Mouse (Mus musculus): ENCODE results near the gene Zdhhc18. TPM values are rescaled to one million over a fixed set of nuclear protein-coding genes. Genes with fewer than 3 reads are reported as not detected.

The Zdhhc18 gene
- polyA plus RNA-seq, 1 experiment from 2014 or later = 7.1 TPM

DNA sequence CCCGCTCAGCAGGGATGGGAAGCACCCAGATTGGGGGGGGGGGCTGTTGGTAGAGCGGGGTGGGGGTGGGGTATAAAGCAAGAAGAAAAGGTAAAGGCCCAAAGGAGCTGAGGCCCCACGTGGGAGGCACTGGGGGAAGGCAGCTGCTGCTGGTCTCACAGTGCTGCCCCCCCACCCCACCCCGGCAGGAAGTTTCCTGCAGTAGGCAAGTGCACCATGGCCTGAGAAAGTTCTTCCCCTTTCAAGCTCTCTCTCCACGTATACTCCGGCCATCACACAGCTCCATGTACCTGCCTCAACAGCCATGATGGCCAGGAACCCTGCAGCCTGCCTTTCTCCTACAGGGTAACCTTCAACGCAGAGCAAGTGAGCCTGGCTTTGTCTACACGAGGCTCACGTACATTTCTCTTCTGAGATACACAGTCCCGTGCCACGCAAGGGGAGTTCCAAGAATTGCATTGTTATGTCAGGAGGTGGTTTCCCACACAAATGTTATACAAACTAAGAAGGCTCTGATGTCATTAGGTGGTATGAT is 27.7 kb downstream of the Zdhhc18 start:
- DNase-seq (ENCODE audit: low spot score) = no peak
- Histone ChIP-seq H3K4me2 (ENCODE audit: low read length) (no peak overlapping the region), H3K4me1 (replicated peaks; ENCODE audit: insufficient read depth, low read length) (peaks cover 11% of the 10 kb centered on the region), H3K36me3 (ENCODE audit: insufficient read depth, low read length) (0 out of 2 replicates have a peak, but pooled peaks cover 7% of the 10 kb centered on the region), H3K27me3 (ENCODE audit: insufficient read depth, low read length) (no peaks in the 10 kb centered on the region), H3K27ac (no peak overlapping the region), H3K9me3 (replicated peaks; ENCODE audit: low read length) (no peaks in the 10 kb centered on the region), H3K9ac (ENCODE audit: low read depth, low read length) (no peak overlapping the region), H3K4me3 (replicated peaks; ENCODE audit: low read depth, low read length) (no peak overlapping the region)
- TF ChIP-seq CTCF (IDR thresholded peaks at IDR 0.05; ENCODE audit: low read depth) = no peak
- ATAC-seq (replicated peaks; ENCODE audit: low FRiP score, low read depth) = no peak
- WGBS = 80% methylated on average over 11 of the region's 11 CpGs

DNA sequence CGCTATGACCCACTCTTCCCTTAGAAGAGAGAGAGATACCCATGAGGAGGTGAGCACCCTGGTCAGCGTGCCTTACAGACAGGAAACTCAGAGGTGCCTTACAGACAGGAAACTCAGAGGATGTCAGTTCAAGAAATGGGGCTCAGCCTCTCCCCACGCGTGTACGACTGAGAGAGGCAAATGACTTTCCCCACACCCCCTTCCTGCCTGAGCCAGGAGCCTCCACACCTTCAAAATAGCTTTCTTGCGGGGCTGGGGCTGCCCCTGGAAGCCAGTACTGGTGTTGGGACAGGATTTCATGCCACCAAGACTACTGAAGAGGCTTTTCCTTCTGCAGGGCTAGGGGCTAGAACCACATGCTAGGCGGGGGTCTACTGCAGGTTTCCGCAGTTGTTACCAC is 29.3 kb downstream of the Zdhhc18 start:
- WGBS = 74% methylated on average over 8 of the region's 8 CpGs
- H3K4me3 ChIP-seq (replicated peaks; ENCODE audit: low read depth, low read length) = no peak overlapping the region
- no peak overlapping the region for H3K27ac ChIP-seq
- H3K9ac ChIP-seq (ENCODE audit: low read depth, low read length) = no peak overlapping the region
- no peak overlapping the region for H3K4me2 ChIP-seq (ENCODE audit: low read length)
- no peaks in the 10 kb centered on the region for H3K27me3 ChIP-seq (ENCODE audit: insufficient read depth, low read length)
- H3K4me1 ChIP-seq (replicated peaks; ENCODE audit: insufficient read depth, low read length) = peaks cover 6% of the 10 kb centered on the region
- ATAC-seq (replicated peaks; ENCODE audit: low FRiP score, low read depth) (no peak), DNase-seq (ENCODE audit: low spot score) (no peak)
- no peak for TF ChIP-seq CTCF (IDR thresholded peaks at IDR 0.05; ENCODE audit: low read depth)
- no peaks in the 10 kb centered on the region for H3K9me3 ChIP-seq (replicated peaks; ENCODE audit: low read length)
- no peaks in the 10 kb centered on the region for H3K36me3 ChIP-seq (ENCODE audit: insufficient read depth, low read length)

DNA sequence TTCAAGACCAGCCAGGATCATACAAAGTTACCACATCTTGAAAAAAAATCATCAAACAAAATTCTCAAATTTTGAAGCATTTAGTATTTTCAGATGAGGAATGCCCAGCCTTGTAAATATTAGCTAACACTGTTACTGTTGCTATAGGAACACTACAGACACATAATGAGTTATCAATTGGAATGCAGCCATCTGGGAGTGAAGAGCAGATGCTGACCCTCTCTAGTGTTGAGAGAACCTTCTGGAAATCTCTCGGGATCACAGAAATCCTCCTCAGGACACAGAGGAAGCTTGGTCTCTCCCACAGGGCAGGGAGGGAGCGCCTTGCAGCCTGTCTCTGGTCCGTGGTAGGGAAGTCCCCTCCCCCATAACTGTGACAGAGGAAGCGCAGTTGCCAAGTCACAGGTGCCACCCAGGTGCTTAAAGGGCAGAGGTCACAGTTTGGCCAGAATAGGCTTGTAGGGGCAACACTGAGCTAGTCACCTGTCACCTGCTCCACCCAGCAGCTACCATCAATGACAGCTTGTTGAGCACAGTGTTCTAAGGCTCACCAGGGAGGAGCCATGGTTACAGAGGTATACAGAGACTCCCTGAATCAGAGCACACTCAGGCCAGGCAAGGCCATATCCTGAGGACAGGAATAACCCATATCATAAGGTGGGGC is 30.3 kb downstream of the Zdhhc18 start:
- no peak for DNase-seq (ENCODE audit: low spot score)
- no peaks in the 10 kb centered on the region for H3K4me1 ChIP-seq (replicated peaks; ENCODE audit: insufficient read depth, low read length)
- H3K4me3 ChIP-seq (replicated peaks; ENCODE audit: low read depth, low read length) = no peak overlapping the region
- WGBS = 61% methylated on average over 4 of the region's 4 CpGs
- ATAC-seq (replicated peaks; ENCODE audit: low FRiP score, low read depth) = no peak
- no peak overlapping the region for H3K27ac ChIP-seq
- H3K9ac ChIP-seq (ENCODE audit: low read depth, low read length) = no peak overlapping the region
- H3K9me3 ChIP-seq (replicated peaks; ENCODE audit: low read length) = no peaks in the 10 kb centered on the region
- no peak overlapping the region for H3K4me2 ChIP-seq (ENCODE audit: low read length)
- H3K36me3 ChIP-seq (ENCODE audit: insufficient read depth, low read length) = no peaks in the 10 kb centered on the region
- TF ChIP-seq CTCF (IDR thresholded peaks at IDR 0.05; ENCODE audit: low read depth) = no peak
- H3K27me3 ChIP-seq (ENCODE audit: insufficient read depth, low read length) = no peaks in the 10 kb centered on the region

DNA sequence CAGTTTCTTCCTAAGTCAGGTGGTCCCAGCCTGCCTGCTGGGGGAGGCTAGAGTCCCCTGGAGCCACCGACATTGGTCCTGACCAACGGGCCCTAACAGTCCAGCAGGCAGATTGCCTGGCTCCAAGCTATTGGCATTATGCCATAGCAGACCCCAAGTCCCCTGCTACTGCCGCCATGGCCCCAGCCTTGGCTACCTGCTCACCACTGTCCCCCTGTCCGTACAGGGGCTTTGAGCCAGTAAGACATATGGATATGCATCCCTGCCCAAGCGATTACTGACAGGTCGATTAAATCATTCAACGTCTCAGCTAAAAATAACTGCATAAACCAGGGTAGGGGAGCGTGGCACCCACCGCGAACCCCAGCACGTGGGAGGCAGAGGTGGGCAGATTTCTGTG is 32.0 kb downstream of the Zdhhc18 start:
- no peak for TF ChIP-seq CTCF (IDR thresholded peaks at IDR 0.05; ENCODE audit: low read depth)
- no peak overlapping the region for H3K4me3 ChIP-seq (replicated peaks; ENCODE audit: low read depth, low read length)
- WGBS = 84% methylated on average over 11 of the region's 11 CpGs
- H3K36me3 ChIP-seq (ENCODE audit: insufficient read depth, low read length) = peaks cover 5% of the 10 kb centered on the region; the same call in 1 of the 2 replicates
- no peaks in the 10 kb centered on the region for H3K9me3 ChIP-seq (replicated peaks; ENCODE audit: low read length)
- ATAC-seq (replicated peaks; ENCODE audit: low FRiP score, low read depth) (no peak), DNase-seq (ENCODE audit: low spot score) (no peak)
- H3K4me2 ChIP-seq (ENCODE audit: low read length) = no peak overlapping the region
- no peak overlapping the region for H3K27ac ChIP-seq
- H3K9ac ChIP-seq (ENCODE audit: low read depth, low read length) = no peak overlapping the region
- no peaks in the 10 kb centered on the region for H3K27me3 ChIP-seq (ENCODE audit: insufficient read depth, low read length)
- no peaks in the 10 kb centered on the region for H3K4me1 ChIP-seq (replicated peaks; ENCODE audit: insufficient read depth, low read length)

DNA sequence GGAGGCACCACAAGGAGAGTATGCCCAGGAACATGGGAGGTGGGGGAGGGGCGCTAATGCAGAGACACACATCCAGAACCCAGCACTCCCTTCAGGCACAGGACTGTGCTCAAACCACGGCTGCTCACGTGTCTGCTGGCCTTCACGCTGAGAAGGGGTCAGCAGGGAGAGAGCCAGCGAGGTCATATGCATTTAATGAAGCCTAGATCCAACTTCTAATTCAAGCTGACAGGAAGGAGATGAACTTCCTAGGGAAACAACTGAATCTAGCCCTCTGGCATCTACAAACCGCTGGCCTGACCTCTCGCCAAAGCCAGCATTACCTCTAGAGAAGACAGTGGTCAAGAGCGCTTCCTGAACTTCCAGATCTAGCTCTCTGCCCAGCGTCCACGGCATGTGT is 34.5 kb downstream of the Zdhhc18 start:
- H3K9me3 ChIP-seq (replicated peaks; ENCODE audit: low read length) = no peaks in the 10 kb centered on the region
- ATAC-seq (replicated peaks; ENCODE audit: low FRiP score, low read depth) = no peak
- no peak overlapping the region for H3K27ac ChIP-seq
- H3K4me2 ChIP-seq (ENCODE audit: low read length) = no peak overlapping the region
- H3K4me1 ChIP-seq (replicated peaks; ENCODE audit: insufficient read depth, low read length) = no peaks in the 10 kb centered on the region
- no peak overlapping the region for H3K4me3 ChIP-seq (replicated peaks; ENCODE audit: low read depth, low read length)
- no peak overlapping the region for H3K9ac ChIP-seq (ENCODE audit: low read depth, low read length)
- DNase-seq (ENCODE audit: low spot score) = peak; percentile 32
- peaks cover 17% of the 10 kb centered on the region for H3K36me3 ChIP-seq (ENCODE audit: insufficient read depth, low read length)
- WGBS = 69% methylated on average over 10 of the region's 10 CpGs
- no peaks in the 10 kb centered on the region for H3K27me3 ChIP-seq (ENCODE audit: insufficient read depth, low read length)
- TF ChIP-seq CTCF (IDR thresholded peaks at IDR 0.05; ENCODE audit: low read depth) = no peak

DNA sequence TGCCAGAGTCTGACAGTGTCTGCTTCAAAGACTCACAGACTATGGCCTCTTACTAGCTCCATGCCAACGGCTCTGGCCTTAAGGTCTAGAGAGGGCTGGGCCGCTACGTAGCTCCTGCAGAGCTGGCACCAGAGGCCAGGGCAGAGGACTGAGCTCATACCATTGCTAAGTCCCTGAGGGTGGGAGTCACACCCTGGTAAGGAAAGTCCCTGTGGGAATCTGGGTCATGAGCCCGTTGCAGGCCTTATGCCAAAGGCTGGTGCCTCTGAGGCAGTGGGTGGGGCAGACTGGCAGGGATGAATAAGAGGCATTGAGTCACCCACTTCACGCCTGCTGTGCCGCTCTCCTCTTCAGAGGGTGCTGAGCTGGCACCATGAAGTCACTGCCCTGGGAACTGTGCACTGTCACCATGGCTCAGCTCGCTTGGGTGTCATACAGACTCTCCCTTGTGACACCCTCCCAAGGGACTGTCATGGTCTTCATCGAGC is 35.6 kb downstream of the Zdhhc18 start:
- TF ChIP-seq CTCF (IDR thresholded peaks at IDR 0.05; ENCODE audit: low read depth) = no peak
- WGBS = 90% methylated on average over 8 of the region's 8 CpGs
- no peaks in the 10 kb centered on the region for H3K4me1 ChIP-seq (replicated peaks; ENCODE audit: insufficient read depth, low read length)
- no peak overlapping the region for H3K4me2 ChIP-seq (ENCODE audit: low read length)
- no peaks in the 10 kb centered on the region for H3K27me3 ChIP-seq (ENCODE audit: insufficient read depth, low read length)
- no peak overlapping the region for H3K4me3 ChIP-seq (replicated peaks; ENCODE audit: low read depth, low read length)
- H3K27ac ChIP-seq = no peak overlapping the region
- ATAC-seq (replicated peaks; ENCODE audit: low FRiP score, low read depth) = no peak
- H3K9ac ChIP-seq (ENCODE audit: low read depth, low read length) = no peak overlapping the region
- no peak for DNase-seq (ENCODE audit: low spot score)
- no peaks in the 10 kb centered on the region for H3K9me3 ChIP-seq (replicated peaks; ENCODE audit: low read length)
- peaks cover 20% of the 10 kb centered on the region for H3K36me3 ChIP-seq (ENCODE audit: insufficient read depth, low read length)
